8 mouse cellular contexts compared by ENCODE assay signal in the genomic region with DNA sequence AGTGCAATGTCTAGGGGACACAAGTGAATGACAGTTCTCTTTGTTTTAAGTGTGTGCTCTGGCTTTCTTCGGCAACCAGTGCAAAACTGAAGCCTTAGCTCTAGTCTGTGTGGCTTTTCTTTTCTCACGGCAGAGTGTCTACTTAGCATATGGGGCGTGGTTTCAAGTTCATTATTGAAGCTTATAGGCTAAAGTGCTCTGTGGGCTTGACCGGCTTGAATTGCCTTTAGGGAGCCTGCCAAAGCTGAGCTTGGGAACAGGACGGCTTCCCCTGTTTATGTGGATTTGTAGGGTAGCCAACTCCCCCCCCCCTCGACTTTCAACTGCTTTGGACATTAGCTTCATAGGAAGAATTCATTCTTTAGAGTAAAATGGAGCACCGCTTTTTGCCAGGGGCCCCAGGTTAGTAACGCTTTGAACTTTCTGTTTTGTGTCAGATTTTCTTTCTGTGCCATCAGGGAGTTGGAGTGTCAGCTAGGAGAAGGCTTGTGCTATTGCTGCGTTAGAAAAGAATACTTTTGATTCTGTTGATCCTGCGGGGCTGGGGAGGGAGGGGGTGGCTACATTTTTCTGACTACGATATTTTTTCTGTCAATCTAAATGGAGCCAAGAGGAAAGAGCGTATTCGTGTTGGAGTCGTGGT. TPM values are rescaled to one million over a fixed set of nuclear protein-coding genes. Genes with fewer than 3 reads are reported as not detected.
A peak's percentile ranks its signal among the peaks of the same experiment; 100 is the strongest.
DNase-seq lines count a peak whose midpoint lies in the region; ATAC-seq lines count a peak whose summit lies in the region.

No protein-coding gene starts in this region.

- WGBS in lung, embryonic 16.5 days: 10% methylated on average over 14 of the region's 14 CpGs

- H3K4me2 ChIP-seq in lung, embryonic 16.5 days (ENCODE audit: low read depth, low read length): peak overlapping the region; percentile 48

- H3K9me3 ChIP-seq in lung, embryonic 16.5 days (ENCODE audit: control insufficient read depth, low read length): no peaks in the 10 kb centered on the region

- peak overlapping the region; percentile 43 for H3K4me3 ChIP-seq in lung, embryonic 16.5 days (ENCODE audit: low read length)

- no peaks in the 10 kb centered on the region for H3K27me3 ChIP-seq in lung, embryonic 16.5 days (ENCODE audit: control insufficient read depth, insufficient read depth, low read depth, low read length)

- peak; percentile 62 for DNase-seq in MN1 (ENCODE audit: low spot score)
- peak; percentile 56 for DNase-seq in c-Kit-positive CD71-negative TER-119-negative erythroid progenitor cells, embryonic 14.5 days (ENCODE audit: low read depth)
- DNase-seq in frontal cortex, adult 2 months (ENCODE audit: extremely low spot score in 1 of 2, low spot score in 1 of 2): peak; percentile 24 to 60
- DNase-seq in layer of hippocampus, adult 8-10 months (ENCODE audit: low spot score in 2 of 2): peak; percentile 14 to 41
- DNase-seq in ovary, adult 18-20 months (ENCODE audit: low spot score): peak; percentile 76
- DNase-seq in urinary bladder, postnatal 4 days (ENCODE audit: low spot score in 2 of 2): peak; percentile 64 to 68

- H3K27ac ChIP-seq in lung, embryonic 16.5 days (ENCODE audit: low read length): peak overlapping the region; percentile 75

- no peaks in the 10 kb centered on the region for H3K36me3 ChIP-seq in lung, embryonic 16.5 days (ENCODE audit: control insufficient read depth, insufficient read depth, low read length)

- peak; percentile 96 to 97 for ATAC-seq in hematopoietic stem cell, adult 5-6 weeks (replicated peaks in 1 of 2; ENCODE audit: insufficient read depth in 1 of 2, low FRiP score in 2 of 2, low TSS enrichment in 1 of 2, low read depth in 1 of 2, poor library complexity in 2 of 2, severe bottlenecking in 2 of 2)
- ATAC-seq in lung, embryonic 16.5 days (ENCODE audit: low read depth): peak; percentile 95

- peak overlapping the region; percentile 52 for H3K9ac ChIP-seq in lung, embryonic 16.5 days (ENCODE audit: low read length)

- peaks cover 17% of the 10 kb centered on the region for H3K4me1 ChIP-seq in lung, embryonic 16.5 days (replicated peaks; ENCODE audit: control insufficient read depth, insufficient read depth, low read length)

RNA-seq across cellular contexts. Expression of a gene that starts 45.6 kb away (rescaled TPM):
- polyA plus RNA-seq in frontal cortex, adult 2 months (2012; rRNA removed): 5.4 and 6.9 TPM in 2 replicates
- 5.9 and 12.1 TPM in 2 replicates for total RNA-seq in hematopoietic stem cell, adult 5-6 weeks (2017)
- 10 to 100 TPM in 3 of 4 experiments, 1 to 10 TPM in 1; 7.9 to 13.7 (median 11.4) TPM for total RNA-seq in layer of hippocampus, adult 8-10 months (2022)
- 11.5 TPM in 2 replicates for polyA plus RNA-seq in lung, embryonic 16.5 days (2015; fragmentation: Nextera tagmentation; extraction: Ambion mirVana)

Comparison
In these comparisons a context has a peak if more than half of its experiments do, and no peak if none do; other contexts are left out.
1. Peak in every context shown above with its lines: DNase-seq, ATAC-seq, H3K4me3 ChIP-seq and H3K27ac ChIP-seq.